Mouse (Mus musculus) midbrain, postnatal 0 days (tissue): ENCODE data around the gene Ppp1r3d. TPM values are rescaled to one million over a fixed set of nuclear protein-coding genes. Genes with fewer than 3 reads are reported as not detected.

ENCODE experiments used
- ATAC-seq: fragments of 200-750 bp; cut with Nextera tagmentation; 2 replicates; pipeline ENCODE4 v1.8.0; 2017; ENCODE audit warnings: moderate number of reproducible peaks, mild to moderate bottlenecking, moderate TSS enrichment, moderate library complexity; ENCODE audit not compliant: low FRiP score
- DNase-seq: peaks from one replicate; pipeline ENCODE4 v3.0.0-alpha.2; 2015; ENCODE audit warnings: low spot score
- H3K27ac ChIP-seq: fragments of 300-500 bp; sonication (generic); 2 replicates; pipeline ENCODE4 v1.5.1; 2014; ENCODE audit warnings: low read depth, mild to moderate bottlenecking, low read length, mixed read lengths
- H3K27me3 ChIP-seq: fragments of 300-500 bp; sonication (generic); 2 replicates; pipeline ENCODE4 v1.6.1; 2014; ENCODE audit warnings: low read length, control low read depth, mixed read lengths; ENCODE audit not compliant: insufficient read depth
- H3K36me3 ChIP-seq: fragments of 300-500 bp; sonication (generic); 2 replicates; pipeline ENCODE4 v1.6.1; 2014; ENCODE audit warnings: low read length, control low read depth, mixed read lengths; ENCODE audit not compliant: insufficient read depth
- H3K4me1 ChIP-seq: fragments of 300-500 bp; sonication (generic); 2 replicates; pipeline ENCODE4 v1.6.1; 2014; ENCODE audit warnings: mild to moderate bottlenecking, control low read depth, antibody characterized with exemption, low read length, mixed read lengths; ENCODE audit not compliant: insufficient read depth
- H3K4me2 ChIP-seq: fragments of 300-500 bp; sonication (generic); 2 replicates; pipeline ENCODE4 v1.6.1; 2014; ENCODE audit warnings: low read depth, mild to moderate bottlenecking, low read length, mixed read lengths; ENCODE audit not compliant: poor library complexity, severe bottlenecking
- H3K4me3 ChIP-seq: fragments of 300-500 bp; sonication (generic); 2 replicates; pipeline ENCODE4 v1.5.1; 2014; ENCODE audit warnings: low read depth, mild to moderate bottlenecking, low read length, moderate library complexity
- H3K9ac ChIP-seq: fragments of 300-500 bp; sonication (generic); replicated peaks from 2 replicates; pipeline ENCODE4 v1.6.1; 2014; ENCODE audit warnings: mild to moderate bottlenecking, low read length, moderate library complexity, mixed read lengths; ENCODE audit not compliant: poor library complexity, severe bottlenecking
- H3K9me3 ChIP-seq: fragments of 300-500 bp; sonication (generic); 2 replicates; pipeline ENCODE4 v1.6.1; 2016; ENCODE audit warnings: low read length, control low read depth
- CTCF ChIP-seq: IDR thresholded peaks from 2 replicates; pipeline ENCODE4 v1.5.1; 2016; ENCODE audit warnings: antibody characterized with exemption, mild to moderate bottlenecking
- WGBS: fragments of 180-500 bp; shearing (Covaris S2); extraction: QIAGEN DNeasy Blood & Tissue Kit; methylation state at CpG from one replicate; pipeline ENCODE4 v1.1.7; 2014; 5-methylcytosine and 5-hydroxymethylcytosine counted together
- polyA plus RNA-seq: library from polyadenylated mRNA; unstranded; fragments of >200 nt; fragmentation: Nextera tagmentation; extraction: Ambion mirVana; gene quantifications from 2 replicates; pipeline ENCODE4 v1.2.1, GENCODE M21; 2015
- total RNA-seq: library from RNA; depleted of rRNA; stranded (reverse); fragments of >200 nt; gene quantifications from 2 replicates; pipeline ENCODE4 v1.2.3, GENCODE M21; 2014

Gene Ppp1r3d
- total and polyA plus RNA-seq, 2 experiments from 2014 or later = 4.6 to 16.6 TPM

DNA sequence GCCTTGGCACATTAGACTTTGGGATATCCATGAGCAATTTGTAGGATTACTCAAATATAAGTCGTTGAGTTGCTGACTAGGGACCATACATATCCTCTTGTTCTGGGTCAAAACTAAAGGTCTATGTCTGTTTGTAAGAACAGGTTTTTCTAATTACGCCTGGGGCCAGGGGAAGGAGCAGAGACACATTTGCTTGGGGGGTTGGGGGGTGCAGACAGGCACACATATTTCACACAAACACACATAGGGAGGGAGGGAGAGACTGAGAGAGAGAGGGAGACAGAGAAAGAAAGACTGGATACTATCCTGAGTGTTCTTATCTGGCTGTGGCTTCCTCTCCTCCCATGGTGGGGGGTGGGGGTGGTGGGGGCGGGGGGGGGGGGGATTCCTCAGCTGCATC lies 7.9 kb upstream of the Ppp1r3d start:
- no peak overlapping the region for H3K27ac ChIP-seq
- DNase-seq = no peak
- H3K4me1 ChIP-seq = no peaks in the 10 kb centered on the region; the same call in 1 of the 2 replicates
- TF ChIP-seq CTCF = no peak
- no peak overlapping the region for H3K4me2 ChIP-seq
- H3K36me3 ChIP-seq = peaks cover 7% of the 10 kb centered on the region; the same call in 1 of the 2 replicates
- no peak for ATAC-seq
- H3K9ac ChIP-seq = no peak overlapping the region
- H3K27me3 ChIP-seq = no peaks in the 10 kb centered on the region; the same call in 1 of the 2 replicates
- 62% methylated on average over 2 of the region's 3 CpGs for WGBS
- H3K4me3 ChIP-seq = no peak overlapping the region
- H3K9me3 ChIP-seq = no peaks in the 10 kb centered on the region

DNA sequence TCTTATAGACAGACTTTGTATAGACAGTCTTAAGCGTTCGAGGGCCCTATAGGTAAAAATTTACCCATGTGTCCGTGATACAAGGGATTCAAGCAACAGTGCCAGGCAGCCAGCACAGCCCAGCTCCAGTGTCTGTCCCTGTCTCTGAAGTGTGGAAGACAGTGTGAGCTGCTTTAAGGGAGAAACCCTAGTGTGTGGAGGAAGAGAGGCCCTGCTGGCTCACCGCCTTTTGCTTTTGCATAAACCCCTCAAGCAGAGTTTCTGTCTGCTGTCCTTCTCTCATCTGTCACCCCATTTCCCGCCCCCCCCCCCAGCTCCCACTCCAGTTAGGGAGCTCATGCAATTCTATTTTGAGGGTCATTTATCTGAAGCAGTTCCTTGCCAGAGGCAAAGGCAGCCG lies 7.3 kb upstream of the Ppp1r3d start:
- 33% methylated on average over 6 of the region's 6 CpGs for WGBS
- H3K36me3 ChIP-seq = peaks cover 7% of the 10 kb centered on the region; the same call in 1 of the 2 replicates
- no peak for DNase-seq
- H3K27ac ChIP-seq = no peak overlapping the region
- H3K9ac ChIP-seq = no peak overlapping the region
- ATAC-seq = no peak
- no peaks in the 10 kb centered on the region; the same call in 1 of the 2 replicates for H3K4me1 ChIP-seq
- H3K27me3 ChIP-seq = no peaks in the 10 kb centered on the region; the same call in 1 of the 2 replicates
- no peaks in the 10 kb centered on the region for H3K9me3 ChIP-seq
- TF ChIP-seq CTCF = no peak
- H3K4me2 ChIP-seq = no peak overlapping the region
- no peak overlapping the region for H3K4me3 ChIP-seq

DNA sequence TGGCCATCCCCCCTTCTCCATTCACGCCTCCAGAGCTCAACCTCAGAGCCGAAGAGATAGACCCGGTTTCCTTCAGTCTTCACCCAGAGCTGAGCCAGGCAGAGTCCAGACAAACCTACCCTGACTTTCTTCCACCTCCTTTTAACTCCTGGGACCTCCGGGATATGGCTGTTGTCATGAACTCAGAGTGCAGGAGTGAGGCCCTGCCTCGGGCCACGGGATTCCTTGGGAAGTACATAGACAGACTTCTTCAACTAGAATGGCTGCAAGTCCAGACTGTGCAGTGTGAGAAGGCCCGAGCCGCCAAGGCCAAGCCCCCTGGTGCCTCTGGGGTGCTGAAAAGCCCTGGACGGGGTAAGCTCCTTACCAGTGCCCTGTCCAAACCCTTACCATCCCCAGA lies 6.3 kb upstream of the Ppp1r3d start:
- WGBS = 84% methylated on average over 9 of the region's 9 CpGs
- no peak overlapping the region for H3K27ac ChIP-seq
- H3K4me1 ChIP-seq = no peaks in the 10 kb centered on the region; the same call in 1 of the 2 replicates
- H3K4me2 ChIP-seq = no peak overlapping the region
- DNase-seq (no peak), ATAC-seq (no peak)
- TF ChIP-seq CTCF = no peak
- peaks cover 7% of the 10 kb centered on the region; the same call in 1 of the 2 replicates for H3K36me3 ChIP-seq
- no peaks in the 10 kb centered on the region for H3K9me3 ChIP-seq
- no peak overlapping the region for H3K4me3 ChIP-seq
- no peaks in the 10 kb centered on the region; the same call in 1 of the 2 replicates for H3K27me3 ChIP-seq
- H3K9ac ChIP-seq = no peak overlapping the region

DNA sequence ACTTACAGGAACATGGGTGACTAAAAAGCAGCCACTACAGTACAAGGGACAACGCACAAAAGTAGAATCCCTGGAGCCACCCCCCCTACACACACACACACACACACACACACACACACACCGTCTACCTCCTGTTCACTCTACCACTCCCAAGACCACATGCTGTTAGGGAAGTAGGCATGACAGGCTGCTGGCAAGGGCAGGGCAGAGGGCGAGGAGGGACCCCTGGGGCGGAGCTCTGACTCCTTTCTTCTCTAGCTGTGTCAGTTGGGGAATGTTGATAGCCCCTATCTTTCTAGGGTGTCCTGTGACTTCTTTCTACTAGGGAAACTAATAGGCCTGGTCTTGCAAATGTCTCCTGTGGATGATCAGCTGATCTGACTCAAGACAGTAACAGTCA lies 2.7 kb upstream of the Ppp1r3d start:
- 0 out of 2 replicates have a peak, but pooled peaks cover 4% of the 10 kb centered on the region for H3K27me3 ChIP-seq
- 74% methylated on average over 4 of the region's 4 CpGs for WGBS
- H3K4me3 ChIP-seq = no peak overlapping the region
- no peaks in the 10 kb centered on the region for H3K9me3 ChIP-seq
- H3K4me2 ChIP-seq = no peak overlapping the region
- DNase-seq = no peak
- peaks cover 11% of the 10 kb centered on the region; the same call in 1 of the 2 replicates for H3K4me1 ChIP-seq
- H3K27ac ChIP-seq = no peak overlapping the region
- TF ChIP-seq CTCF = no peak
- peaks cover 7% of the 10 kb centered on the region; the same call in 1 of the 2 replicates for H3K36me3 ChIP-seq
- ATAC-seq = no peak
- H3K9ac ChIP-seq = no peak overlapping the region

DNA sequence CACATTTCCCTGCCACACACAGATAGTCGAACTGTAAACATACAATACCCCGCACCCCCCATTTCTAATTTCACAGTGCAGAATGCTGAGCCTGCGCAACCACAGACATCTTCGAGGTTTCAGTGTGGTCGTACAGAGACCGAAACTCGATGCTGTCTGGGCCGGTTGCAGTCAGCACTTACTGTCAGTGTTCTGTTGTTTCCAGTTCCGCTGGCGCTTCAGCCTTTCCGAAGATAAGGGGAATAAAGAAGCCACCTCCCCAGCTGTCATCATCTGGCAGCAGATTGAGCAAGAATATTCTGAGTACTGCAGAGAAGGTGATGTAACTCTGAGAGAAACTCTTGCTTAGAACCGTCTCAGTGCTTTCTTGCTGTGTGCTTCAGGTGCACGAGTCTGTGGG lies 2.2 kb upstream of the Ppp1r3d start:
- peaks cover 7% of the 10 kb centered on the region; the same call in 1 of the 2 replicates for H3K36me3 ChIP-seq
- DNase-seq (no peak), ATAC-seq (no peak)
- H3K27ac ChIP-seq = no peak overlapping the region
- peaks cover 11% of the 10 kb centered on the region; the same call in 1 of the 2 replicates for H3K4me1 ChIP-seq
- H3K27me3 ChIP-seq = 0 out of 2 replicates have a peak, but pooled peaks cover 4% of the 10 kb centered on the region
- no peaks in the 10 kb centered on the region for H3K9me3 ChIP-seq
- TF ChIP-seq CTCF = no peak
- H3K9ac ChIP-seq = no peak overlapping the region
- H3K4me2 ChIP-seq = no peak overlapping the region
- H3K4me3 ChIP-seq = no peak overlapping the region
- WGBS = 83% methylated on average over 13 of the region's 13 CpGs

DNA sequence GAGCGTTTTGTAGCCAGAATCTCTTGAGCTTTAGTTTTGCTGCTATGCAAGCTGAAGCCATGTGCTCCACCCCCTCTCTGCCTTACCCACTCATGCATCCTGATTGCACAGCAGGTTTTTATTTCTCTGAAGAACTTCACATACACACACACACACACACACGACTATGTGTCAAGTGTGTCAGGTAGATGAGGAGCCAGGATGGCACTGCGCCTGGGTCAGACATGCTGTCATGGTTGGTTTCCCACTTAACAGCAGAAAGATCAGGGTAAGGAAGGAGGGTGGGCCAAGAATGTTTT lies 827 bp upstream of the Ppp1r3d start:
- Histone ChIP-seq H3K36me3 (peaks cover 7% of the 10 kb centered on the region; the same call in 1 of the 2 replicates), H3K27ac (peak overlapping the region; percentile 74), H3K4me3 (peak overlapping the region; percentile 68), H3K9me3 (no peaks in the 10 kb centered on the region), H3K4me2 (peak overlapping the region; percentile 99), H3K9ac (peak overlapping the region; percentile 67), H3K27me3 (0 out of 2 replicates have a peak, but pooled peaks cover 4% of the 10 kb centered on the region), H3K4me1 (peaks cover 11% of the 10 kb centered on the region; the same call in 1 of the 2 replicates)
- ATAC-seq (peak; percentile 53), DNase-seq (peak; percentile 84)
- TF ChIP-seq CTCF = 0 out of 2 replicates have a peak, but pooled peaks have one; percentile 5
- 24% methylated on average over 3 of the region's 3 CpGs for WGBS
